Mouse (Mus musculus) midbrain, embryonic 15.5 days (tissue): ENCODE measurements at regions not wholly inside any gene's neighbourhood (a gene's known extent, or its start where the extent isn't known, plus 50 kb on each side); places are given as distances from the start of the nearest gene placed in this dataset.

Source experiments
- ATAC-seq: fragments of 200-750 bp; cut with Nextera tagmentation; replicated peaks from 2 replicates; pipeline ENCODE4 v1.8.0; 2017; ENCODE audit warnings: moderate TSS enrichment
- H3K27ac ChIP-seq: fragments of 300-500 bp; sonication (generic); 2 replicates; pipeline ENCODE4 v1.5.1; 2015; ENCODE audit warnings: mild to moderate bottlenecking, inconsistent platforms
- H3K27me3 ChIP-seq: fragments of 300-500 bp; sonication (generic); replicated peaks from 2 replicates; pipeline ENCODE4 v1.6.1; 2015; ENCODE audit warnings: inconsistent platforms
- H3K36me3 ChIP-seq: fragments of 300-500 bp; sonication (generic); replicated peaks from 2 replicates; pipeline ENCODE4 v1.6.1; 2015; ENCODE audit warnings: inconsistent platforms
- H3K4me1 ChIP-seq: fragments of 300-500 bp; sonication (generic); 2 replicates; pipeline ENCODE4 v1.6.1; 2015; ENCODE audit warnings: inconsistent platforms
- H3K4me2 ChIP-seq: fragments of 300-500 bp; sonication (generic); 2 replicates; pipeline ENCODE4 v1.6.1; 2015; ENCODE audit warnings: inconsistent platforms, mild to moderate bottlenecking, moderate library complexity
- H3K4me3 ChIP-seq: fragments of 300-500 bp; sonication (generic); 2 replicates; pipeline ENCODE4 v1.5.1; 2015; ENCODE audit warnings: mild to moderate bottlenecking, inconsistent platforms
- H3K9ac ChIP-seq: fragments of 300-500 bp; sonication (generic); 2 replicates; pipeline ENCODE4 v1.6.1; 2015; ENCODE audit warnings: mild to moderate bottlenecking, inconsistent platforms
- H3K9me3 ChIP-seq: fragments of 300-500 bp; sonication (generic); 2 replicates; pipeline ENCODE4 v1.6.1; 2016; ENCODE audit warnings: inconsistent platforms
- WGBS: fragments of 180-500 bp; shearing (Covaris S2); methylation state at CpG from one replicate; pipeline ENCODE4 v1.1.7; 2015; ENCODE audit warnings: mixed read lengths; 5-methylcytosine and 5-hydroxymethylcytosine counted together

DNA sequence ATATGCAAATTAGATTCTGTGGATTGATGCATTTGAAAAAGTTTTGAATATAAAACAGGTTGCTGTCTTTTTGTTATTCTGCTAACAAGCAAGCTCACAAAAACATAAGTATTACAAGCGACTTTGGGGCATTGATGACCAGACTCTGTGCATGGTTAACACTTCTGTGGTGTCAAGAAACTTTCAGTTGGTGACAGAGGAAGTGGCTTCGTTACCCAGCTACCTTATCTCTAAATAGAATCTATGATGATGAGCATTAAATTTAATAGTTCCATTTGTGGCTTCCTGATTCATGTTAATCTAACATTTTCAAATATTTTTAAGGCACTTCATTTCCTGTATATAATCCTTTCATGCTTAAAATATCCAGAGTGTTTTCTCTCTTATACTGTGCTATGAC is 100.8 kb downstream of the Tm2d1 start:
- no peak for ATAC-seq
- no peak overlapping the region for H3K27ac ChIP-seq
- no peak overlapping the region for H3K4me2 ChIP-seq
- 56% methylated on average over 2 of the region's 2 CpGs for WGBS
- no peak overlapping the region for H3K9ac ChIP-seq
- no peaks in the 10 kb centered on the region for H3K27me3 ChIP-seq
- H3K36me3 ChIP-seq, result no peaks in the 10 kb centered on the region
- no peaks in the 10 kb centered on the region for H3K9me3 ChIP-seq
- no peaks in the 10 kb centered on the region for H3K4me1 ChIP-seq
- H3K4me3 ChIP-seq, result no peak overlapping the region

GRCm38 (mm10) chr4:98258336-98258735 is 124.8 kb downstream of the Tm2d1 start:
- no peak overlapping the region for H3K4me3 ChIP-seq
- 81% methylated on average over 7 of the region's 7 CpGs for WGBS
- H3K27ac ChIP-seq, result no peak overlapping the region
- no peak overlapping the region for H3K9ac ChIP-seq
- H3K36me3 ChIP-seq, result no peaks in the 10 kb centered on the region
- no peak overlapping the region for H3K4me2 ChIP-seq
- no peaks in the 10 kb centered on the region for H3K9me3 ChIP-seq
- no peaks in the 10 kb centered on the region for H3K27me3 ChIP-seq
- no peak for ATAC-seq
- no peaks in the 10 kb centered on the region for H3K4me1 ChIP-seq

DNA sequence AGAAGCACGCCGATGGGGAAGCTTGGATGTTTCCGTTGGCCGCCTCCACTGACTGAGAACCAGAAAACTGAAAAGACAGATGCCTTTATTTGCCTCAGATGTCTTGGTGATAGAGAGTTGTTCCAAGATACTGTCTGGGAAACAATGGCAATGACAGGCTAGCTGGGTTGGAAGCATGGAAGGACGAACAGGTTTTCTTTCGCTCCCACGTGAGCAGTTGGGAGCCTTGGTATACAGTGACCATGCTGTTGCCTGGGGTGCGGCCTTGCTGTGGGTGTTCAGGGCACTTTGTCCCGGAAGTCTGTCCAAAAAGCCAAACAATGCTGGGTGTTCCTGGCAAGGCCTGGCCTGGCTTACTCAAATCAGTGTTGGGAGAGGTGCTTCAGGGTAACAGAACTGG is 125.4 kb downstream of the Tm2d1 start:
- H3K4me3 ChIP-seq, result no peak overlapping the region
- H3K36me3 ChIP-seq, result no peaks in the 10 kb centered on the region
- no peak overlapping the region for H3K4me2 ChIP-seq
- H3K27ac ChIP-seq, result no peak overlapping the region
- H3K27me3 ChIP-seq, result no peaks in the 10 kb centered on the region
- H3K4me1 ChIP-seq, result no peaks in the 10 kb centered on the region
- H3K9ac ChIP-seq, result no peak overlapping the region
- WGBS, result 62% methylated on average over 9 of the region's 9 CpGs
- no peak for ATAC-seq
- H3K9me3 ChIP-seq, result no peaks in the 10 kb centered on the region

DNA sequence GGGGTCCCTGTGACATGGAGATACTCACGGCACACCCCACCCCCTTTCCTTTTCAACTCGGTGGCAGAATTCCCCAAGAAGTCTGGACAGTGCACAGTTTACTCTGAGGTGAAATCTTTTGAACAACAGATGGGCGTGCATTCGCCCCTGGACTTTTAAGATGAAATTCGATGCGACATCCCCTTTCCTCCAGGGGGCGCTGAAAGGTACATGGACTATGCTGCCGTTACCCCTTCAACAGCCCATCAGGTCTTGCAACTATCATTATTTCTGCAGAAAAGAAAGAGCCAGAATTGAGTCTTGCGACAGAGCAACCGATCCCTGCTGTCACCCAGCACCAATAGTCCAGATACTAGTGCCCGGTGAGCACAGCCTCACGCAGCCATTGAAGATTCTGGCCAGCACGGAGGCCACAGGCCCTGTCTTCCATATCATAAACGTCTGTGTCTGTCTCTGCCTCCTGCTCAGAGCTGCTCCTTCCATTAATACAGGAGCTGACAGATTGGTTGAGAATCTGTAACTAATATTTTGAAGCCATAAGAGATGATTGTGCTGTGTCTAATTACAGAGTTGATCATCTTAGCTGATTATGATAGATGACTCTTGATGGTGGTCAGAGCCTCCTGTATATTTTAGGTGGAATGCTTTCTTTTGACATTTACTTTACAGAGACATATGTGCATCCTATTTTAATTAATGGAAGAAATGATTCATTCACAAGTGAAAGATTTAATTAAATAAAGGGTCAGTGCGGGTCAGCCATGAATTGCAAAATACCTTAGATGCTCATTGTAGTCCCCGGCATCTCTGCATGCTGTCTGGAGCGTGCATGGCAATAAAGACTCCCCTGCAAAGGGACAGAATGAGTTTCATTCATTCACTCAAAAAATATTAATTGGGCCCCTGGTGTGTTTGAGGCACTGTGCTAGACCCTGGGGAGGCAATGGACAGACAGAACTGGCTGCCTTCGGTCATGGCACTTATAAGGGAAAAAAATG is 128.0 kb downstream of the Tm2d1 start:
- WGBS, result 53% methylated on average over 18 of the region's 18 CpGs
- ATAC-seq, result no peak

GRCm38 (mm10) chr4:98243941-98244929 is 138.9 kb downstream of the Tm2d1 start:
- Histone ChIP-seq H3K9me3 (no peaks in the 10 kb centered on the region), H3K4me2 (peak overlapping the region; percentile 59), H3K4me3 (peak overlapping the region; percentile 35), H3K27ac (peak overlapping the region; percentile 65), H3K27me3 (no peaks in the 10 kb centered on the region), H3K4me1 (peaks cover 11% of the 10 kb centered on the region), H3K36me3 (no peaks in the 10 kb centered on the region), H3K9ac (peak overlapping the region; percentile 31; the same call in 1 of the 2 replicates)
- ATAC-seq, result peak; percentile 90
- WGBS, result 8% methylated on average over 15 of the region's 16 CpGs

More for the DNA sequence above, 128.0 kb downstream of the Tm2d1 start:
- H3K4me3 ChIP-seq, result no peak overlapping the region
- H3K9me3 ChIP-seq, result no peaks in the 10 kb centered on the region
- H3K4me2 ChIP-seq, result no peak overlapping the region
- H3K4me1 ChIP-seq, result no peaks in the 10 kb centered on the region
- no peaks in the 10 kb centered on the region for H3K36me3 ChIP-seq
- H3K9ac ChIP-seq, result no peak overlapping the region
- H3K27ac ChIP-seq, result no peak overlapping the region
- H3K27me3 ChIP-seq, result no peaks in the 10 kb centered on the region

GRCm38 (mm10) chr4:98243502-98243901 is 139.6 kb downstream of the Tm2d1 start:
- no peak overlapping the region for H3K9ac ChIP-seq
- no peak overlapping the region for H3K27ac ChIP-seq
- H3K27me3 ChIP-seq, result no peaks in the 10 kb centered on the region
- no peaks in the 10 kb centered on the region for H3K36me3 ChIP-seq
- peak; percentile 95 for ATAC-seq
- H3K4me1 ChIP-seq, result peaks cover 11% of the 10 kb centered on the region
- no peaks in the 10 kb centered on the region for H3K9me3 ChIP-seq
- 2% methylated on average over 6 of the region's 6 CpGs for WGBS
- peak overlapping the region; percentile 8 for H3K4me3 ChIP-seq
- H3K4me2 ChIP-seq, result peak overlapping the region; percentile 59

DNA sequence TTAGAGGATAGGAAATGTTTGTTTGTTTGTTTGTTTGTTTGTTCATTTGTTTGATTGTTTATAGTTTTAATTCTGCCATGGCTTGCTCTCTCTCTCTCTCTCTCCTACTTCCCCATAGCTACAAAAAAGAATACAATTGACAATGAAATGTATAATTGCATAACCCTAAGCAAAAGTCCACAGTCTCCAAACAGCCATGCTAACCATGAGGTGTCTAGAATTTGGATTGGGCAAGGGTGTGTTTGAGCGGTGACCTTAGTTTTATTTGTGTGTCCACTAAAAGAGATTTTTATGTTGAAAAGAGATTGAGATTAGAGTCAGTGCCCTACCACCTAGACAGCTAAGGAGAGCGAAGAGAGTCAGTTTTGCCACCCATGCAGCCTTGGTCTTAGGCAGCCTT is 141.2 kb downstream of the Tm2d1 start:
- 89% methylated on average over 2 of the region's 2 CpGs for WGBS
- Histone ChIP-seq H3K36me3 (no peaks in the 10 kb centered on the region), H3K4me2 (no peak overlapping the region), H3K9ac (no peak overlapping the region), H3K27ac (no peak overlapping the region), H3K9me3 (no peaks in the 10 kb centered on the region), H3K27me3 (no peaks in the 10 kb centered on the region), H3K4me3 (no peak overlapping the region), H3K4me1 (peaks cover 11% of the 10 kb centered on the region)
- ATAC-seq, result no peak

- Histone ChIP-seq H3K4me2 (no peak overlapping the region), H3K9me3 (no peaks in the 10 kb centered on the region), H3K4me1 (peaks cover 11% of the 10 kb centered on the region), H3K27me3 (no peaks in the 10 kb centered on the region), H3K36me3 (no peaks in the 10 kb centered on the region), H3K27ac (no peak overlapping the region), H3K4me3 (no peak overlapping the region), H3K9ac (no peak overlapping the region)
- ATAC-seq, result no peak
Measured at GRCm38 (mm10) chr4:98240289-98240688, 142.8 kb downstream of the Tm2d1 start.

DNA sequence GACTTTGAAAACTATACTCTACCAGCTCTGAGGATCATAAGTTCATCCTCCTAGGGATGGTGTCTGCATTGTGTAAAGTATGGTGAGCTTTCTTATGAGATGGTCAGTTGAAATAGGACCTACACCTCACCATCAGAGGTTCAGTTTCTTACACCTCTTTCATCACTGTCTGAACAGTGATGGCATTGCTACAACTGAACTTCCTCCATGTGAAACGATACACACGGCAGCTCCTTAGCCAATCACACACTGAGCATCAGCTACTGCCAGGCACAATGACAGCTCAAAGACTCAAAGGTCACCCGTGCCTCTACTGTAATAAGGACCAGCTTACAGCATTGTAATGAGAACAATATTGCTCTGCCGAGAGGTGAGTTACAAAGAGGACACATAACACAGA is 145.0 kb downstream of the Tm2d1 start:
- no peaks in the 10 kb centered on the region for H3K36me3 ChIP-seq
- H3K27me3 ChIP-seq, result no peaks in the 10 kb centered on the region
- no peak overlapping the region for H3K9ac ChIP-seq
- no peak; the same call in 1 of the 2 replicates for ATAC-seq
- H3K27ac ChIP-seq, result no peak overlapping the region
- peaks cover 3% of the 10 kb centered on the region for H3K4me1 ChIP-seq
- H3K4me3 ChIP-seq, result no peak overlapping the region
- H3K9me3 ChIP-seq, result no peaks in the 10 kb centered on the region
- 72% methylated on average over 4 of the region's 4 CpGs for WGBS
- H3K4me2 ChIP-seq, result no peak overlapping the region

DNA sequence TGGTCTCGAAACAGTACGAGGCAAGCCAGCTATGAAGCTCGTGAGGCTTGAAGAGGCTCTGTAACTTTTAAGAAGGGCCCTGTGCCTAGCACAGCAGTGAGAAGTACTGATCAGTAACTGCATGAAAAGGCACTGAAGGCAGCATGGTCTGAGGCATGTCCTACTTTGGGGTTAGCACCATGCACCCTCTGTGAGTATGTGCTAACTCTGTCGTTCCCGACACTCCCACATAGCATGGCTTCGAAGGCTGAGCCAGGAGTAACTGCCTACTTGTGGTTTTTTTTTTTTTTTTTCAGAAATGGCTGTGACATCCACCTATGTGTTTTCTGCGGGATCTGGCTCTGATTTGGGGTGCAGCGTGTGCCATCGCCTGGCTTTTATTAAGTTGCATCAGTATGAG is 145.6 kb downstream of the Tm2d1 start:
- Histone ChIP-seq H3K9ac (no peak overlapping the region), H3K4me1 (no peaks in the 10 kb centered on the region), H3K27ac (no peak overlapping the region), H3K27me3 (no peaks in the 10 kb centered on the region), H3K4me3 (no peak overlapping the region), H3K4me2 (no peak overlapping the region), H3K9me3 (no peaks in the 10 kb centered on the region), H3K36me3 (no peaks in the 10 kb centered on the region)
- 86% methylated on average over 9 of the region's 9 CpGs for WGBS
- no peak for ATAC-seq

DNA sequence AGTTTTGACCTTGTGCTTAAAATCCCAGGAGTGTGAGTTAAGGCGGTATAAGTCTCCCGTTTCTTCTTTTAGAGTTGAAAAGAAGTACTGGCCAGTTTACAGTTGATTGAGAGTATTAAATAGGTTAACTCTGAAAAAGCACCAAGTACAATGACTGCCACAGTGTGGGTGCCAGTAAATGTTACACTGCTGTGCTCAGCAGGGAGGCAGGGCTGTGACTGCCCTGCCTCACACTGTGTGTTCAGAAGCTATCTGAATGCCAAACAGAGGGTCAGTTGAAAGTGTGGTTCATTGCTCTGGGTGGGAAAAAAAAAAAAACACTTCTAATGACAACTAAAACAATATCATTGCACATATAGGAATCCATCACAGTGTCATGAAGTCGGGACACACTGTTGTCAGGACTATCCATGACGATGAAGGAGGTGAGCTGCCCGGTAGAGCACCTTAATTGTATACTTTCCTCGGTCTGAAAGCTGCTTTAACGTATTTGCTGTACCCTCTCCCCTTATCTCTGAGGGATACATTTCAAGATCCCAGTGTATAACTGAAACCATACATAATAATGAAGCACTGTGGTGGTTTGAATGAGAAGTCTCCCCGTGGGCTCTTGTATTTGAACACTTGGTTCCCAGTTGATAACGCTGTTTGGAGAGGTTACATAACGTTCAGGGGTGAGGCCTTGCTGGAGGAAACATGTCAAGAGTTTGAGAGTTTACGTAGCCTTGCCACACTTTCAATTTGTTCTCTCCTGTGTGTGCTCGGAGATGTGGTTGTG is 146.9 kb downstream of the Tm2d1 start:
- Histone ChIP-seq H3K9me3 (no peaks in the 10 kb centered on the region), H3K4me2 (no peak overlapping the region), H3K36me3 (no peaks in the 10 kb centered on the region), H3K4me3 (no peak overlapping the region), H3K27me3 (no peaks in the 10 kb centered on the region), H3K9ac (no peak overlapping the region), H3K4me1 (no peaks in the 10 kb centered on the region), H3K27ac (no peak overlapping the region)
- 56% methylated on average over 12 of the region's 12 CpGs for WGBS
- ATAC-seq, result no peak

- Histone ChIP-seq H3K4me2 (no peak overlapping the region), H3K9me3 (no peaks in the 10 kb centered on the region), H3K9ac (no peak overlapping the region), H3K4me3 (no peak overlapping the region), H3K27me3 (no peaks in the 10 kb centered on the region), H3K4me1 (no peaks in the 10 kb centered on the region), H3K36me3 (no peaks in the 10 kb centered on the region), H3K27ac (no peak overlapping the region)
- WGBS, result 90% methylated on average over 4 of the region's 4 CpGs
- ATAC-seq, result no peak
Measured at GRCm38 (mm10) chr4:98228193-98228592, 154.9 kb downstream of the Tm2d1 start.
